Mouse (Mus musculus) limb, embryonic 12.5 days (tissue): ENCODE results near the gene Fibcd1. TPM values are rescaled to one million over a fixed set of nuclear protein-coding genes. Genes with fewer than 3 reads are reported as not detected.
A peak's percentile ranks its signal among the peaks of the same experiment; 100 is the strongest.

Experiments used
- ATAC-seq: fragments of 200-750 bp; cut with Nextera tagmentation; 2 replicates; pipeline ENCODE4 v1.8.0; 2017; ENCODE audit warnings: low read depth, moderate TSS enrichment; ENCODE audit not compliant: insufficient number of reproducible peaks, insufficient read depth, low FRiP score, low TSS enrichment
- H3K27ac ChIP-seq: fragments of 300-500 bp; sonication (generic); 2 replicates; pipeline ENCODE4 v1.5.1; 2016; ENCODE audit warnings: mild to moderate bottlenecking, moderate library complexity
- H3K27me3 ChIP-seq: fragments of 300-500 bp; sonication (generic); 2 replicates; pipeline ENCODE4 v1.6.1; 2016; ENCODE audit warnings: mild to moderate bottlenecking, moderate library complexity
- H3K36me3 ChIP-seq: fragments of 300-500 bp; sonication (generic); 2 replicates; pipeline ENCODE4 v1.6.1; 2016; ENCODE audit warnings: mild to moderate bottlenecking, moderate library complexity
- H3K4me1 ChIP-seq: fragments of 300-500 bp; sonication (generic); replicated peaks from 2 replicates; pipeline ENCODE4 v1.6.1; 2016
- H3K4me2 ChIP-seq: fragments of 300-500 bp; sonication (generic); 2 replicates; pipeline ENCODE4 v1.6.1; 2016; ENCODE audit warnings: mild to moderate bottlenecking, moderate library complexity
- H3K4me3 ChIP-seq: fragments of 300-500 bp; sonication (generic); replicated peaks from 2 replicates; pipeline ENCODE4 v1.5.1; 2016; ENCODE audit warnings: mild to moderate bottlenecking
- H3K9ac ChIP-seq: fragments of 300-500 bp; sonication (generic); replicated peaks from 2 replicates; pipeline ENCODE4 v1.6.1; 2016; ENCODE audit warnings: mild to moderate bottlenecking, moderate library complexity
- H3K9me3 ChIP-seq: fragments of 300-500 bp; sonication (generic); 2 replicates; pipeline ENCODE4 v1.6.1; 2016; ENCODE audit warnings: mild to moderate bottlenecking, moderate library complexity
- WGBS: fragments of 180-500 bp; shearing (Covaris S2); methylation state at CpG from one replicate; pipeline ENCODE4 v1.1.7; 2016; 5-methylcytosine and 5-hydroxymethylcytosine counted together
- polyA plus RNA-seq: library from polyadenylated mRNA; unstranded; fragments of >200 nt; fragmentation: Nextera tagmentation; extraction: Ambion mirVana; gene quantifications from 2 replicates; pipeline ENCODE4 v1.2.1, GENCODE M21; 2016

Gene Fibcd1
- polyA plus RNA-seq, 1 experiment from 2014 or later, result 0.13 TPM

- Histone ChIP-seq H3K4me3 (no peak overlapping the region), H3K9me3 (no peaks in the 10 kb centered on the region), H3K9ac (no peak overlapping the region), H3K4me1 (peaks cover 28% of the 10 kb centered on the region), H3K27me3 (peaks cover 4% of the 10 kb centered on the region; the same call in 1 of the 2 replicates), H3K27ac (no peak overlapping the region), H3K36me3 (peaks cover 23% of the 10 kb centered on the region), H3K4me2 (no peak overlapping the region)
- no peak for ATAC-seq
- WGBS, result 41% methylated on average over 2 of the region's 2 CpGs
These were observed 36.5 kb downstream of the Fibcd1 start for GRCm38 (mm10) chr2:31809358-31809740.

- Histone ChIP-seq H3K4me1 (peaks cover 28% of the 10 kb centered on the region), H3K27ac (no peak overlapping the region), H3K4me2 (no peak overlapping the region), H3K36me3 (peaks cover 29% of the 10 kb centered on the region), H3K9ac (peak overlapping the region; percentile 13; the same call in 1 of the 2 replicates), H3K4me3 (no peak overlapping the region), H3K9me3 (no peaks in the 10 kb centered on the region), H3K27me3 (peaks cover 4% of the 10 kb centered on the region; the same call in 1 of the 2 replicates)
- 37% methylated on average over 28 of the region's 28 CpGs for WGBS
- no peak for ATAC-seq
These were observed 37.1 kb downstream of the Fibcd1 start for GRCm38 (mm10) chr2:31808410-31809357.

GRCm38 (mm10) chr2:31806639-31807382, 39.0 kb downstream of the Fibcd1 start:
- H3K4me3 ChIP-seq, result no peak overlapping the region
- WGBS, result 46% methylated on average over 9 of the region's 9 CpGs
- no peak overlapping the region for H3K9ac ChIP-seq
- peaks cover 28% of the 10 kb centered on the region for H3K4me1 ChIP-seq
- H3K4me2 ChIP-seq, result no peak overlapping the region
- H3K9me3 ChIP-seq, result no peaks in the 10 kb centered on the region
- peak overlapping the region; percentile 35; the same call in 1 of the 2 replicates for H3K27ac ChIP-seq
- H3K36me3 ChIP-seq, result peaks cover 48% of the 10 kb centered on the region
- ATAC-seq, result no peak
- H3K27me3 ChIP-seq, result peaks cover 4% of the 10 kb centered on the region; the same call in 1 of the 2 replicates

DNA sequence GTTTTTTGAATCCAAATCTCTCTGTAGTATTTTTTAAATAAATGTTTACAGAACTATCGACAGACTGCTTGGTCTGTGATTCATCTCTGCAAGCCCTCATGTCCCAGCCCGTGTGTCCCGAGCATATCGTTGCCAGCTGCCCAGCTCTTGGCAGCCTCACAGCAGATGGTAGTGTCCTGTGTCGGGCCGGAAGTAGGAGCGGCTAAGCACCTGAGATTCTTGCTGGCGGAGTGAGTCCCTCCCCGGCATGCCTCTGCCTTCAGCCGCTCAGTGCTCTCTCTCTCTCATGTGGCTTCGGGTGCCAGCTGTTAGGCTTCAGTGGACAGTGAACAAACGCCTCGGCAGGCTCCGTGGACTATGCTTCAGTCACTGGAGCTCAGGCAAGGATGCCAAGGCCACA, 42.3 kb downstream of the Fibcd1 start:
- H3K27ac ChIP-seq, result no peak overlapping the region
- no peak overlapping the region for H3K9ac ChIP-seq
- peaks cover 8% of the 10 kb centered on the region for H3K4me1 ChIP-seq
- no peaks in the 10 kb centered on the region for H3K9me3 ChIP-seq
- no peak overlapping the region for H3K4me3 ChIP-seq
- H3K36me3 ChIP-seq, result peaks cover 81% of the 10 kb centered on the region
- no peak overlapping the region for H3K4me2 ChIP-seq
- no peak for ATAC-seq
- WGBS, result 90% methylated on average over 14 of the region's 14 CpGs
- H3K27me3 ChIP-seq, result no peaks in the 10 kb centered on the region

DNA sequence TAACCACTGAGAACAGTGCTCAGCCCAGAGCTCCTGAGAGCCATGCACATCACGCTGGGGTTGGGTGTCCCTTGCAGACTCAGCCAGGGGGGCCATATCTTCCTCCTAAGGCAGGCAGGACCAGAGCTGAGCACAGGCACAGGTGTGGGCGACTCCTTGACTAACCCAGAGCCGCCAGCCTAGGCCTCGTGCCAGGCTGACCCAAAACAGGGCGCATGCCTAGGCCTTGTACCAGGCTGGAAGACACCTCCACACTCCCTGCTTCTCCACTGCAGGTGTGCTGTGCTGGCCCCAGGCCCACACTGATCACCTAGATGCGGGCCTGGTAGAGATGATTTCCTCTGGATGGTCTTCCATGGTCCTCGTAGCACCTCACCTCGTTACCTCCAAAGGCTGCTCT, 43.0 kb downstream of the Fibcd1 start:
- H3K27ac ChIP-seq, result no peak overlapping the region
- peaks cover 6% of the 10 kb centered on the region for H3K4me1 ChIP-seq
- no peaks in the 10 kb centered on the region for H3K27me3 ChIP-seq
- H3K36me3 ChIP-seq, result peaks cover 88% of the 10 kb centered on the region
- no peaks in the 10 kb centered on the region for H3K9me3 ChIP-seq
- H3K4me3 ChIP-seq, result no peak overlapping the region
- H3K9ac ChIP-seq, result no peak overlapping the region
- ATAC-seq, result no peak
- WGBS, result 91% methylated on average over 8 of the region's 8 CpGs
- no peak overlapping the region for H3K4me2 ChIP-seq

DNA sequence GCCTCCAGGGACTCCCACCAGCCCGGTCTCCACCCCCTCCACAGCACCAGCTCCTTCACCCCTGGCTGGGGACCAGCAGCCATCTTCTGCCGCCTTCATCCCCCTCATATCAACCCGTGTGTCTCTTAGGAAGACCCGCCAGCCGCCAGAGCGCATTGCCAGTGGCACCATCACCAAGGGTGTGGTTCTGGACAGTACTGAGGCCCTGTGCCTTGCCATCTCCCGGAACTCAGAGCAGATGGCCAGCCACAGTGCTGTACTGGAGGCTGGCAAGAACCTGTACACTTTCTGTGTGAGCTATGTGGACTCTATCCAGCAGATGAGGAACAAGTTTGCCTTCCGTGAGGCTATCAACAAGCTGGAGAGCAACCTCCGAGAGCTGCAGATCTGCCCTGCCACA, 44.4 kb downstream of the Fibcd1 start:
- no peak overlapping the region for H3K4me2 ChIP-seq
- peaks cover 98% of the 10 kb centered on the region for H3K36me3 ChIP-seq
- no peak overlapping the region for H3K9ac ChIP-seq
- H3K4me3 ChIP-seq, result no peak overlapping the region
- H3K4me1 ChIP-seq, result no peaks in the 10 kb centered on the region; the same call in 1 of the 2 replicates
- no peaks in the 10 kb centered on the region for H3K27me3 ChIP-seq
- WGBS, result 90% methylated on average over 9 of the region's 9 CpGs
- no peak for ATAC-seq
- no peaks in the 10 kb centered on the region for H3K9me3 ChIP-seq
- no peak overlapping the region for H3K27ac ChIP-seq

DNA sequence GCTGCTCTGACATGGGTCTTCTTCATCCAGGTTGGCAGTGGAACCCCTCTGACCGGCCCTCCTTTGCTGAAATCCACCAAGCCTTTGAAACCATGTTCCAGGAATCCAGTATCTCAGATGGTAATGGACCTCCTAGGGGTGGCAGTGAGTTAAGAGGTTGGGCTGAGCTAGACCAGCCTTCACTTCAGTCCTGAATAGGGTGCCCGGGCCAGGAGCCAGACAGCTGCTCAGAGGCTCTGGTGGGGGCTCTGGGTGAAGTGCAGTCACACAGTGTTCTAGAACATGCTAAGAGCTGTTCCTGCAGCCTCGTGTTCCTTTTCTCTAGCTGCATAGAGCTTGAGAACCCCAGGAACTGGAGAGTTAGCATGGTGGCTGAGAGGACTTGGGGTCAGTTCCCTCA, 48.9 kb downstream of the Fibcd1 start:
- Histone ChIP-seq H3K4me2 (no peak overlapping the region), H3K4me1 (no peaks in the 10 kb centered on the region), H3K27me3 (no peaks in the 10 kb centered on the region), H3K4me3 (no peak overlapping the region), H3K9ac (no peak overlapping the region), H3K36me3 (peaks cover 100% of the 10 kb centered on the region), H3K27ac (0 out of 2 replicates have a peak overlapping the region, but pooled peaks have one; percentile 12), H3K9me3 (no peaks in the 10 kb centered on the region)
- WGBS, result 81% methylated on average over 3 of the region's 3 CpGs
- ATAC-seq, result no peak

- Histone ChIP-seq H3K4me1 (no peaks in the 10 kb centered on the region), H3K27me3 (no peaks in the 10 kb centered on the region), H3K9ac (no peak overlapping the region), H3K27ac (no peak overlapping the region), H3K4me3 (no peak overlapping the region), H3K9me3 (no peaks in the 10 kb centered on the region), H3K36me3 (peaks cover 100% of the 10 kb centered on the region), H3K4me2 (no peak overlapping the region)
- ATAC-seq, result no peak
- WGBS, result 76% methylated on average over 6 of the region's 6 CpGs
These were observed 53.2 kb downstream of the Fibcd1 start for GRCm38 (mm10) chr2:31792611-31793010.

DNA sequence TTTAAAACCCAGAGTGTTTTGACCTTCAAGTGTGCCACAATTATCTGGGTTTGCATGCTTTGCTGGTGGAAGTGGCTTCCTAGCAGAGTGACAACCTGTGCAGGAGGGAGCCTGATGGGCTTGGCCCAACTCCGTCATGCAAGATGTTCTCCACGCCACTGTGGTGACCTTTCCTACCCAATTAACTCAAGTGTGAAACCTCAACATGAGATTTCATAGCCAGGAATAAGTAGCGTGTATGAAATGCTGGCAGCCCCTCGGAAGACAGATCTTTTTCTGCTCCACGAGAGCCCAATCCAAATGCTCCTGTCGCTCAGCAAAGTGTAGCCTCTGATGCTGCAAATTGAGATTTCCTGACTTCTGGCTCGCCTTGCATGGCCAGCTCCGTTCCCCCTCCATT, 54.5 kb downstream of the Fibcd1 start:
- ATAC-seq, result no peak
- Histone ChIP-seq H3K4me3 (no peak overlapping the region), H3K27ac (no peak overlapping the region), H3K9me3 (no peaks in the 10 kb centered on the region), H3K9ac (no peak overlapping the region), H3K36me3 (peaks cover 100% of the 10 kb centered on the region), H3K27me3 (no peaks in the 10 kb centered on the region), H3K4me2 (no peak overlapping the region), H3K4me1 (no peaks in the 10 kb centered on the region)
- WGBS, result 92% methylated on average over 8 of the region's 8 CpGs

DNA sequence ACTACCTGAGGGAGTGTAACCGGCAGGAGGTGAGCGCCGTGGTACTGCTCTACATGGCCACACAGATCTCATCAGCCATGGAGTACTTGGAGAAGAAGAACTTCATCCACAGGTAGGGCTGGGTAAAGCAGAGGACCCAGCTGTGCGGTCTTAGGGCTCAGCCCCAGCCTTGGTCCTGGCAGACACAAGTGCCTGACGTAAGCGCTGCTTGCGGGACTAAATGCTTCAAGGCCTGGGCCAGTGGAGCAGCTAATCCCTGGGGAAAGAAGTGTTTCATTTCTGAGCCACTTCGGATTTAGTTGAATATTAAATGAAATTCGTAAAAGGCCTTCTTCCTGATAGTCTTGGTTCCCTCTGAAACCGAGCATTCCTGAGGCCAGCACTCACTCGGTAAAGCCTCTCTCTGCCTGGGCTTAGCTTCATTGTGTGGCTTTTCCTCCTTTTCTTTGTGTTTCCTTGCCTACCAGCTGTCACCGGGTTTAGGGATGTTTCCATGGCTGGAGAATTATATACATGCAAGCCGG, 55.0 kb downstream of the Fibcd1 start:
- Histone ChIP-seq H3K4me1 (no peaks in the 10 kb centered on the region), H3K27me3 (no peaks in the 10 kb centered on the region), H3K4me2 (no peak overlapping the region), H3K9ac (no peak overlapping the region), H3K36me3 (peaks cover 100% of the 10 kb centered on the region), H3K27ac (no peak overlapping the region), H3K9me3 (no peaks in the 10 kb centered on the region), H3K4me3 (no peak overlapping the region)
- 90% methylated on average over 13 of the region's 13 CpGs for WGBS
- ATAC-seq, result no peak

DNA sequence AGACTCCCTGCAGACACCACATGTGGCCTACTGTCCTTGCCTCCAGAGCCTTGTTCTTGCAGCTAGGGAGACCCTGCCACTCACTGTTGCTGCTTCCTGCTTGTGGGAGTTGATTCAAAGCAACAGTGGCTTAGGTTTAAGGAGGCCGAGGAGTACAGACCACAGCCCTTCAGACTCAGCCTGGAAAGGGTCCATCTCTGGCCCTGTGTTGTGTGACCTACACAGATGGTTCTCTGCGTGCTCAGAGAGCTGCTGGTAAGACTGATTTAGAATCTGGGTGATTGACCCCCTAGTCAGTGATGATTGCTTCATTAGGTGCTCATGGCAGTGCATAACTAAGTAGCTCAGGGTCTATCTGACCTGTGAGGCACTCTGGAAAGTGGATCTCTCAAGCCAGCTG, 56.6 kb downstream of the Fibcd1 start:
- H3K27me3 ChIP-seq, result no peaks in the 10 kb centered on the region
- ATAC-seq, result no peak
- H3K36me3 ChIP-seq, result peaks cover 100% of the 10 kb centered on the region
- no peak overlapping the region for H3K4me3 ChIP-seq
- H3K4me2 ChIP-seq, result no peak overlapping the region
- no peak overlapping the region for H3K9ac ChIP-seq
- H3K27ac ChIP-seq, result no peak overlapping the region
- 92% methylated on average over 2 of the region's 2 CpGs for WGBS
- H3K9me3 ChIP-seq, result no peaks in the 10 kb centered on the region
- no peaks in the 10 kb centered on the region for H3K4me1 ChIP-seq
